Mouse (Mus musculus) CH12.LX (cell line): ENCODE measurements around the gene Ints2.

Source experiments
- CHD1 ChIP-seq: IDR thresholded peaks from 2 replicates; pipeline ENCODE4 v1.6.1; 2012; ENCODE audit warnings: low read depth, low read length, improper control_type of control experiment, inconsistent platforms
- CHD2 ChIP-seq: IDR thresholded peaks from 2 replicates; pipeline ENCODE4 v1.6.1; 2011; ENCODE audit warnings: low read length, improper control_type of control experiment
- CTCF ChIP-seq, 2 experiments: IDR thresholded peaks in 1 of 2; conservative IDR thresholded peaks in 1 of 2; 2 replicates each; pipeline ENCODE4 v1.5.1; 2011 to 2012; ENCODE audit warnings: low read depth in 2 of 2, low read length in 2 of 2, improper control_type of control experiment in 1 of 2, inconsistent platforms in 1 of 2, mild to moderate bottlenecking in 1 of 2, moderate library complexity in 1 of 2
- ETS1 ChIP-seq: conservative IDR thresholded peaks from 2 replicates; pipeline ENCODE4 v1.6.1; 2012; ENCODE audit warnings: low read depth, mild to moderate bottlenecking, inconsistent platforms, low read length, improper control_type of control experiment, moderate library complexity
- MAFK ChIP-seq: IDR thresholded peaks from 2 replicates; pipeline ENCODE4 v1.6.1; 2011; ENCODE audit warnings: low read length, improper control_type of control experiment; ENCODE audit not compliant: insufficient replicate concordance
- MAX ChIP-seq: IDR thresholded peaks from 2 replicates; pipeline ENCODE4 v1.6.1; 2011; ENCODE audit warnings: low read length, improper control_type of control experiment
- MAZ ChIP-seq: IDR thresholded peaks from 2 replicates; pipeline ENCODE4 v1.6.1; 2012; ENCODE audit warnings: low read depth, mild to moderate bottlenecking, inconsistent platforms, low read length, improper control_type of control experiment, moderate library complexity
- MYC ChIP-seq: IDR thresholded peaks from 2 replicates; pipeline ENCODE4 v1.6.1; 2011; ENCODE audit warnings: low read depth, mild to moderate bottlenecking, improper control_type of control experiment, low read length
- RCOR1 ChIP-seq: conservative IDR thresholded peaks from 2 replicates; pipeline ENCODE4 v1.6.1; 2012; ENCODE audit warnings: low read depth, mild to moderate bottlenecking, inconsistent platforms, low read length, improper control_type of control experiment
- SIN3A ChIP-seq: IDR thresholded peaks from 2 replicates; pipeline ENCODE4 v1.6.1; 2012; ENCODE audit warnings: low read length, improper control_type of control experiment, inconsistent platforms
- UBTF ChIP-seq: IDR thresholded peaks from 2 replicates; pipeline ENCODE4 v1.6.1; 2012; ENCODE audit warnings: low read depth, mild to moderate bottlenecking, inconsistent platforms, low read length, improper control_type of control experiment, moderate library complexity

- TF ChIP-seq SIN3A (no peak), CTCF (conservative IDR thresholded peaks at IDR 0.05 in 1 of 2, IDR thresholded peaks at IDR 0.05 in 1 of 2; ENCODE audit: low read depth in 2 of 2, low read length in 2 of 2) (no peak), MAFK (no peak), ETS1 (no peak), MAZ (no peak), MAX (no peak), CHD1 (peak; percentile 34; the same call in 1 of the 2 replicates), MYC (no peak), UBTF (no peak), CHD2 (no peak), RCOR1 (no peak)
Observed at GRCm38 (mm10) chr11:86257054-86257453, 321 bp downstream of the Ints2 start.
